Comparison of ENCODE assay signal across 26 mouse cellular contexts in the genomic region with DNA sequence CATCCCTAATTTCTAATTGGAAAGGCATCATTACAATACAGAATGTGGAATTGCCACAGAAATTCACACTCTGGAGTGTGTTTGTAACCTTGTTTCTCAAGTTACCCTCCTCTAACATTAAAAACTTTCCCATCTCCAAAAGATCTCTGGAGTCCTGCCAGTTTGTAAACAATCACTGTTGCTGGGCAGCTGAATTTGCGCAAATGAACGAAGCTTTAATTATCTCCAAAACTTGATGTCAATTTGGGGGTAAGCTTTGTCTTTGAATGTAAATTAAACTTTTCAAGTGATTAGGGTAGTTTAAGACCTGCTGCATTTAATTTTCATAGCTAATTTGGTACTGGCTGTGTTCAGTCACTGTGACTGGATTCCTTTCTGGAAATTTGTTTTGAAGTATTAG.
"Had no signal": no experiment of that assay in that cellular context is flagged by ENCODE, and none has a peak within 500 bp of the region (broad histone marks: within the 10 kb centered on the region; RNA-seq: fewer than 3 reads in every experiment).

No protein-coding gene starts in this region.

- H3K4me3 ChIP-seq: kidney, embryonic 15.5 days; left cerebral cortex, adult 2 months; limb, embryonic 12.5 days; limb, embryonic 15.5 days; liver, embryonic 13.5 days; megakaryocyte, embryonic 14.5 days; midbrain, embryonic 10.5 days; midbrain, embryonic 13.5 days; myocyte; neural tube, embryonic 13.5 days had no signal

- ATAC-seq: midbrain, embryonic 13.5 days; midbrain, embryonic 16.5 days had no signal

- H3K36me3 ChIP-seq: kidney, embryonic 15.5 days; limb, embryonic 12.5 days; limb, embryonic 15.5 days; liver, embryonic 13.5 days; midbrain, embryonic 10.5 days; midbrain, embryonic 13.5 days; neural tube, embryonic 13.5 days had no signal

- H3K9ac ChIP-seq: kidney, embryonic 15.5 days; limb, embryonic 12.5 days; limb, embryonic 15.5 days; liver, embryonic 13.5 days; midbrain, embryonic 13.5 days; neural tube, embryonic 13.5 days had no signal

- H3K4me2 ChIP-seq: kidney, embryonic 15.5 days; limb, embryonic 12.5 days; limb, embryonic 15.5 days; liver, embryonic 13.5 days; midbrain, embryonic 13.5 days; neural tube, embryonic 13.5 days had no signal

- H3K27me3 ChIP-seq: kidney, embryonic 15.5 days; limb, embryonic 12.5 days; limb, embryonic 15.5 days; liver, embryonic 13.5 days; megakaryocyte, embryonic 14.5 days; midbrain, embryonic 13.5 days; neural tube, embryonic 13.5 days had no signal

- H3K9me3 ChIP-seq: kidney, embryonic 15.5 days; limb, embryonic 12.5 days; limb, embryonic 15.5 days; liver, embryonic 13.5 days; megakaryocyte, embryonic 14.5 days; midbrain, embryonic 10.5 days; midbrain, embryonic 13.5 days; neural tube, embryonic 13.5 days had no signal

- H3K27ac ChIP-seq: kidney, embryonic 15.5 days; left cerebral cortex, adult 2 months; limb, embryonic 12.5 days; limb, embryonic 15.5 days; liver, embryonic 13.5 days; midbrain, embryonic 10.5 days; midbrain, embryonic 13.5 days; neural tube, embryonic 13.5 days; stomach, postnatal 0 days had no signal

- DNase-seq: kidney, adult 2 months; kidney, postnatal 10 days; kidney, postnatal 36 days; layer of hippocampus, postnatal 36 days; left cerebral cortex, postnatal 4 days; liver, embryonic 13.5 days; lung, adult 2 months; lung, postnatal 10 days; lung, postnatal 36 days; right cerebral cortex, adult 18-20 months; right cerebral cortex, postnatal 14 days; right cerebral cortex, postnatal 4 days; thymus, adult 2 months; thymus, postnatal 14 days; thymus, postnatal 4 days had no signal

- H3K4me1 ChIP-seq: kidney, embryonic 15.5 days; limb, embryonic 12.5 days; limb, embryonic 15.5 days; liver, embryonic 13.5 days; megakaryocyte, embryonic 14.5 days; midbrain, embryonic 10.5 days; midbrain, embryonic 13.5 days; neural tube, embryonic 13.5 days had no signal
